Mouse (Mus musculus) testis, postnatal 14 days (tissue): ENCODE measurements around the gene Tor1b.
"Not testable (repeated sequence)": the region's sequence is repeated elsewhere in the genome, so short reads cannot be mapped to it uniquely, and the experiment has no call there.

Source experiments
- DNase-seq: peaks from one replicate; pipeline ENCODE4 v3.0.0; 2021; ENCODE audit warnings: low spot score

Gene Tor1b

GRCm38 (mm10) chr2:30952824-30953490 lies at the start of gene Tor1b:
Gene Tor1b, plus strand, starts transcription at chr2:30952959.
- peak; percentile 80 for DNase-seq

GRCm38 (mm10) chr2:30904231-30904630 lies 48.5 kb upstream of the Tor1b start:
- no peak for DNase-seq

- no peak for DNase-seq
Observed at GRCm38 (mm10) chr2:30904991-30905390, 47.8 kb upstream of the Tor1b start.

- DNase-seq: no peak
Observed at GRCm38 (mm10) chr2:30905906-30906305, 46.9 kb upstream of the Tor1b start.

- no peak for DNase-seq
Observed at GRCm38 (mm10) chr2:30906641-30907040, 46.1 kb upstream of the Tor1b start.

GRCm38 (mm10) chr2:30912291-30912773 lies 40.4 kb upstream of the Tor1b start:
- peak; percentile 63 for DNase-seq

GRCm38 (mm10) chr2:30913022-30913421 lies 39.7 kb upstream of the Tor1b start:
- no peak for DNase-seq

GRCm38 (mm10) chr2:30914836-30915235 lies 37.9 kb upstream of the Tor1b start:
- DNase-seq: no peak

- peak; percentile 65 for DNase-seq
Observed at GRCm38 (mm10) chr2:30915376-30915775, 37.4 kb upstream of the Tor1b start.

- DNase-seq: not testable (repeated sequence)
Observed at GRCm38 (mm10) chr2:30915933-30916332, 36.8 kb upstream of the Tor1b start.

- no peak for DNase-seq
Observed at GRCm38 (mm10) chr2:30917649-30918048, 35.1 kb upstream of the Tor1b start.

GRCm38 (mm10) chr2:30918126-30918525 lies 34.6 kb upstream of the Tor1b start:
- DNase-seq: no peak

- DNase-seq: no peak
Observed at GRCm38 (mm10) chr2:30918780-30919329, 33.9 kb upstream of the Tor1b start.

GRCm38 (mm10) chr2:30920216-30920615 lies 32.5 kb upstream of the Tor1b start:
- DNase-seq: no peak

- DNase-seq: no peak
Observed at GRCm38 (mm10) chr2:30923099-30923498, 29.7 kb upstream of the Tor1b start.

GRCm38 (mm10) chr2:30925181-30925580 lies 27.6 kb upstream of the Tor1b start:
- no peak for DNase-seq

- DNase-seq: no peak
Observed at GRCm38 (mm10) chr2:30926381-30926780, 26.4 kb upstream of the Tor1b start.

GRCm38 (mm10) chr2:30927151-30927781 lies 25.5 kb upstream of the Tor1b start:
- DNase-seq: no peak

- DNase-seq: peak; percentile 76
Observed at GRCm38 (mm10) chr2:30927844-30928628, 24.7 kb upstream of the Tor1b start.

GRCm38 (mm10) chr2:30928893-30929482 lies 23.8 kb upstream of the Tor1b start:
- no peak for DNase-seq

GRCm38 (mm10) chr2:30929483-30930045 lies 23.2 kb upstream of the Tor1b start, which contains the start of gene Ptges:
Gene Ptges, minus strand, starts transcription at chr2:30929863.
- peak; percentile 54 for DNase-seq

GRCm38 (mm10) chr2:30930846-30931245 lies 21.9 kb upstream of the Tor1b start:
- DNase-seq: not testable (repeated sequence)
